Mouse (Mus musculus) gastrocnemius, adult 8-10 months (tissue): ENCODE data around the gene Adam12. TPM values are rescaled to one million over a fixed set of nuclear protein-coding genes. Genes with fewer than 3 reads are reported as not detected.
A peak's percentile ranks its signal among the peaks of the same experiment; 100 is the strongest.

Source experiments
- DNase-seq, 2 experiments: peaks; one replicate each; pipeline ENCODE4 v3.0.0; 2022; ENCODE audit warnings: low spot score in 2 of 2
- microRNA-seq: library from miRNA; unstranded; fragments of <30 nt; microRNA quantifications from one replicate; pipeline ENCODE4 v1.2.0, GENCODE M21; 2022
- total RNA-seq, 4 experiments: library from RNA; stranded (reverse); gene quantifications; 2 replicates each; pipeline ENCODE4 v1.2.4; 2022

Gene Adam12
- total RNA-seq, 4 experiments from 2014 or later, result 0.19 to 0.44 (median 0.40) TPM; not detected in 1

GRCm38 (mm10) chr7:133876139-133876538 lies 355.8 kb downstream of the Adam12 start:
- DNase-seq, result no peak

GRCm38 (mm10) chr7:133872701-133873100 lies 359.2 kb downstream of the Adam12 start:
- no peak for DNase-seq

- DNase-seq, result no peak
Observed at GRCm38 (mm10) chr7:133870265-133870664, 361.7 kb downstream of the Adam12 start.

GRCm38 (mm10) chr7:133863684-133864083 lies 368.3 kb downstream of the Adam12 start:
- no peak for DNase-seq

GRCm38 (mm10) chr7:133863151-133863550 lies 368.8 kb downstream of the Adam12 start:
- DNase-seq, result no peak

GRCm38 (mm10) chr7:133862723-133863122 lies 369.2 kb downstream of the Adam12 start:
- DNase-seq, result no peak

- no peak for DNase-seq
Observed at GRCm38 (mm10) chr7:133862233-133862632, 369.7 kb downstream of the Adam12 start.

- DNase-seq, result no peak
Observed at GRCm38 (mm10) chr7:133859548-133859947, 372.4 kb downstream of the Adam12 start.

- no peak for DNase-seq
Observed at GRCm38 (mm10) chr7:133858506-133858905, 373.4 kb downstream of the Adam12 start.

GRCm38 (mm10) chr7:133856278-133856677 lies 375.7 kb downstream of the Adam12 start:
- DNase-seq, result peak; percentile 42 to 53

- DNase-seq, result no peak
Observed at GRCm38 (mm10) chr7:133850735-133851134, 381.2 kb downstream of the Adam12 start.

GRCm38 (mm10) chr7:133848180-133848579 lies 383.8 kb downstream of the Adam12 start:
- DNase-seq, result no peak

GRCm38 (mm10) chr7:133847175-133847574 lies 384.8 kb downstream of the Adam12 start:
- DNase-seq, result no peak

GRCm38 (mm10) chr7:133842079-133842478 lies 389.9 kb downstream of the Adam12 start:
- DNase-seq, result no peak

GRCm38 (mm10) chr7:133839546-133839945 lies 392.4 kb downstream of the Adam12 start:
- DNase-seq, result no peak

Small RNA genes within 50 kb of the gene (microRNA-seq; reads per million reads assigned to microRNA genes)
- not detected for gene Gm23631

Other genes starting within 250 kb of the Adam12 start
- not detected for gene D7Ertd443e, start 153.5 kb upstream of the Adam12 start, total RNA-seq